Mouse (Mus musculus) kidney, postnatal 36 days (tissue): ENCODE results near the gene Ppp2r5a.

Source experiments
- DNase-seq, 2 experiments: peaks; one replicate each; pipeline ENCODE4 v3.0.0; 2021 to 2022; ENCODE audit warnings: mixed read lengths in 2 of 2

Ppp2r5a gene

GRCm38 (mm10) chr1:191324733-191325590 lies 78.1 kb downstream of the Ppp2r5a start:
- no peak for DNase-seq

- no peak for DNase-seq
These were observed 79.7 kb downstream of the Ppp2r5a start for GRCm38 (mm10) chr1:191323381-191323780.

GRCm38 (mm10) chr1:191318686-191319085 lies 84.4 kb downstream of the Ppp2r5a start:
- no peak for DNase-seq

DNA sequence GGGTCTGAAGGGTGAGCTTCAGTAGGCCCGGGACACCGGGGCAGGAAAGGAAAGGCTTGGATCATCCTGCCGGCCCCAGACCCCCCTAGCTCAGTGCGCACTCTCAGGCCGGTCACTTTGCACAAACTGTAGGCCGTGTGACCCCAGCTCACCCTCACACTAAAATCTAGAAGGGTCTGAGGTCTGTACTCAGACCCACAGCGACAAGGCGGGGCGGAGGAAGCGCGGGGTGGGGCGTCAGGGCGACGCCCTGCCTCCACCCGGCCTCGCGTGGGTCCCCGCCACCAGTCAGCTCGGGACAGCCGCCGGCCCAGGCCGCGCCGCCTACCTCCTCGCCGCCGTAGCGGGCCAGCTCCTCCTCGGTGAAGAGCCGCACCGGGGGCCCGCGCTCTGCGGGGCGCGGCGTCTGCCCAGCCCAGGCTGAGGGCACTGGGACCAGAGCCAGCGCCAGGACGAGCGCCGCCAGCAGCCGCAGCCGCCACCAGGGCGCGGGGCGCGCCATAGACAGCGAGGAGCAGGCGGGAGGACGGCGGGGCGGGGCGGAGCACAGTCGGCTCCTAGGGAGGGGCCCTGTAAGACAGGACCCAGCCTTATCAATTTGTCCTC lies 85.4 kb downstream of the Ppp2r5a start, which contains the start of gene Nenf:
Gene Nenf, minus strand, starts transcription at position 604 of the 606 bp plus-strand sequence.
- DNase-seq = peak; percentile 75 to 88

DNA sequence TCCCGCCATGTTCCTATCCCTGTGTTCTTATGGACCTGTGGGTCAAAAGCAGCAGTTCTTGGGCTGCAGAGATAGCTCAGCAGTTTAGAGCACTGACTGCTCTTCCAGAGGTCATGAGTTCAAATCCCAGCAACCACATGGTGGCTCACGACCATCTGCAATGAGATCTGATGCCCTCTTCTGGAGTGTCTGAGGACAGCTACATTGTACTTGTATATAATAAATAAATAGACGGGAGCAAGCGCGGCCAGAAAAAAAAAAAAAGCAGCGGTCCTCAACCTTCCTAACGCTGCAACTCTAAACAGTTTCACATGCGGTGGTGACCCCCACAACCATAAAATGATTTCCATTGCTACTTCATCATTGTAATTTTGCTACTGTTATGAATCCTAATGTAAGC lies 86.3 kb downstream of the Ppp2r5a start:
- no peak for DNase-seq

DNA sequence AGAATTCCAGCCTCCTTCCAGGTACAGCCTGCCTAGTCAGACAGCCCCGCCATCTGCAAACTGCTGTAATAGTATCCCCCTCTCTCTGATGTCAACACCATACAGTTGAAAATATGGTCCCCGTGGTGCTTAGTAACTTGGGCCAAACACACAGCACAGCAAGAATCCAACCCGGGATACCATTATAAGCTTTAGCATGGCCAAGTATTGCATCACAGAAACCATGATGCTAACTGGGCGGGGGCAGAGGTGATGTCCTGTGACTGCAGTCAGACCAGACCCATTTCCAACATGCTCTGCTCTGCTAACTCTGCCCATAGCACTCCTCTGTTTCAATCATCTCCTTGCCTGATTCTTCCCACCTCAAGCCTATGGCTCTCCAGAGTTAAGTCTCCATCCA lies 89.1 kb downstream of the Ppp2r5a start:
- no peak for DNase-seq

DNA sequence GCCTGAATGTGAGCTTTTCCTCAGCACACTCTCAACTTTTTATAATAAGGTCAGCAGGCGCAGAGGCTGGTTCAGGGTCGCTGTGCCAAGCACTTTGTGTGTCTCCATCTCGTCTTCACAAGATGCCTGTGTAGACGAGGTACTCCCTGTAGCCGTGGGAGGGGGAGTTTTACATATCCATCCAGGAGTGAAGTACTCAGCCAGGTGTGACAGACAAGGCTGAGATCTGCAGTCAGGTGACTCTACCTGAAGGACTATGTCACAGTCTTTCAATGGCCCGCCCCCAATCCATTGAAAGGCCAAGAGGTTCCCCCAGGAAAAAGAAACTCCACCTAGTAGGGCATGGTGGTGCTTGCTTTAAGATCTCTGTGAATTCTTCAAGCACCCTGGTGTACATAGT lies 89.9 kb downstream of the Ppp2r5a start:
- no peak for DNase-seq

GRCm38 (mm10) chr1:191312513-191312941 lies 90.5 kb downstream of the Ppp2r5a start:
- DNase-seq = peak; percentile 91 to 92

GRCm38 (mm10) chr1:191311296-191311898 lies 91.7 kb downstream of the Ppp2r5a start:
- DNase-seq = peak; percentile 46 to 54

DNA sequence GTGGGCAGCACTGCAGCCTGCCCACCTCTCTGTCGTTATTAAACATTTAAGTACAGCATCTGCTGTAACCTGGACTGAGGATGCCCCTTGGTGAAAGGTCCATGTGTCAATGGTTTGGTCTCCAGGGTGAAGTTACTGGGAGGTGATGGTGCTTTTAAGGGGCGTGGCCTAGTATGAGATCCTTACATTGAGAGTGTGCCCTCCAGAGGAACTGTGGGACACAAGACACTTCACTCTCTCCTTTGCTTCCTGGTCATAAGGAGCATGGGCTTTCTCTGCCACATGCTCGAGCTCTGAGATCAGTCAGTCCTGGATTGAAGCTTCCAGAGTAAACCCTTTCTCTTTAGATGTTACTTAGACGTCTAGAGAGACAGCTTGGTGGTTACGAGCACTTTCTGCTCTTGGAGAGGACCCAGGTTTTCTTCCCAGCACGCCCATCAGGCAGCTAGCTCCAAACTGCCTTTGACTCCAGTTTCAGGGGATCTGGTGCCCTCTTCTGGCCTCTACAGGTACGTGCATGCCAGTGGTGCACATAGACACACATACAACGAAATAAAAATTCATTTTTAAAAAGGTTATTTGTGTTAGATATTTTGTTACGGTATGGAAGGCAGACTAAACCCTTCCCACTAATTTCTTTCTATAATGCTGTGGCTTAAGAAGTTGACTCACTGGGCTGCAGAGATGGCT lies 95.2 kb downstream of the Ppp2r5a start:
- no peak for DNase-seq

GRCm38 (mm10) chr1:191306316-191306715 lies 96.8 kb downstream of the Ppp2r5a start:
- no peak for DNase-seq

DNA sequence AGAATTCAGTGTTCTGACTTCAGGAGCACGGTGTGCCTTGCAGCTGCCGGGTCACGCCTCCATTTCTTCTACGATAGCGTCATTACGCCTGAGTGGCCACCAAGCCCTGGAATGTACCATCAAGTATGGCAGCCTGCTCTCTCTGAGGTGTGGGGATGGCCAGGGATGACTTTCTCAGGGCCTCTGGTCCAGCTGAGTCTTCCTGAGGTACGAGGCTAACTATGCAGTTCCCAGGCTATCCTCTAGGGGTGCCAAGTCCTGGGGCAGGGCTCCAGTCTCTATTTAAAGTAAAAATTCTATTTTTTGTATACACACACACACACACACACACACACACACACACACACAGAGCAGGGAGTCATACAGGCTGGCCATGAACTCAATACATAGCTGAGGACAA lies 97.5 kb downstream of the Ppp2r5a start:
- peak in 1 of 2 experiments; percentile 61 for DNase-seq

DNA sequence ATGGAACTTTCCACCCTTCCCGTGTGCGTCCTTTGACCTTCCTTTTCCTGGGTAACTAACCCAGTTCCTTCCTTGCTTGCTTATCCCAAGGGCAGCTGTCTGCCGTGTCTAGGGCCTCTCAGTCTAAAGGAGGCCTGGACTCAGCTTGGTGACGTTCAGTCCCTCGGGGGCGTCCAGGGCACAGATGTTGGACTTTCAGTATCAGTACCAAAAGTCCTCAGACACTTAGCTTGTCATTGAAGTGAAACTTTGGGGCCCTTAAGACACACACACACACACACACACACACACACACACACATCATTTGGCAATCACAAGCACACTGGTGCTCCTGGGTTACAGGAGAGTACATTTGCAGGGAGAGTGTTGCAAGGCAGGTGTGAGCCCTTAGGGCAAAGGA lies 98.9 kb downstream of the Ppp2r5a start:
- no peak for DNase-seq

DNA sequence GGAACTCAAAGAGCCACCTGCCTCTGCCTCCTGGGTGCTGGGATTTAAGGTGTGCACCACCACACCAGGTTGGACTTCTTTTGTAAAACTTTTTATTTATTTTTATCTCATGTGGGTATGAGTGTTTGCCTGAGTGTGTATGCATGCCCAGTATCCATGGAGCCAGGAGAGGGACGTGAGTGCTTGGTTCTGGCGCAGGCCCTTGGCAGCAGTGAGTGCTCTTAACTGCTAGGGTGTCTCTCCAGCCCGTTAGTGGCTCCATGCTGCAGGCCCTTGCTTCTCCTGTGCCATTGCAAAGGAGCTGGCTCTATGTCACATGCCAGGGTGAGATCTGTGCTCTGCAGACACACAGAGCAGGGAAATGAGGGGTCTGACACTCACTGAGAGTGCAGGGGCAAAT lies 99.3 kb downstream of the Ppp2r5a start:
- no peak for DNase-seq
